Mouse (Mus musculus) small intestine, adult 2 months (tissue): Measurements from ENCODE around the gene Itprip.

ENCODE experiments used
- CTCF ChIP-seq: fragments of 200-500 bp; IDR thresholded peaks from 2 replicates; pipeline ENCODE4 v1.5.1; 2012; ENCODE audit warnings: low read depth, mild to moderate bottlenecking, control low read depth, inconsistent platforms, low read length, moderate library complexity, mixed read lengths; ENCODE audit not compliant: insufficient replicate concordance, insufficient read length; ENCODE audit errors: extremely low read depth
- POLR2A ChIP-seq: fragments of 200-500 bp; IDR thresholded peaks from 2 replicates; pipeline ENCODE4 v1.6.1; 2012; ENCODE audit warnings: low read depth, mild to moderate bottlenecking, control low read depth, inconsistent platforms, low read length, moderate library complexity

DNA sequence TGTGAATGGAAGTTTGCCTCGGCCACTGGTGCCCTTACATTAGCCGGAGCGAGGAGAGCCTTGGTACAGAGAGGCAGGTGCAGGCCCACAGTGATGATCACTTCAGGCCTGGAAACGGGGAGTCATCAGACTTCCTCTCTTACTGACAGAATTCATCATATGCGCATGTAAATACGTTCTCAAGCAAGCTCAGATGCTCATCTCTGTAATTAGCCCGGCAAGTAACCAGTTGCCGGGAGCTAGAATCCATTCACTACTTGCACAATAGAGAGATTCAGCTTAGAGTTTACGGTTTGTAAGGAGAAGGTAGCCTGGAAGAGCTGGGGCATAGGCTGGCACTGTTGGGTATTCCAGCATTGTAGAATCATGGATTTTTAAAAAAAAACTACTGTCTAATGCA, 34.1 kb upstream of the Itprip start:
- TF ChIP-seq CTCF, result no peak
- no peak for TF ChIP-seq POLR2A
